Mouse (Mus musculus) cortical plate, adult 2 months (tissue): Measurements from ENCODE around the gene E330021D16Rik.
A peak's percentile ranks its signal among the peaks of the same experiment; 100 is the strongest.

Source experiments
- CTCF ChIP-seq: fragments of 200-500 bp; IDR thresholded peaks from 2 replicates; pipeline ENCODE4 v1.5.1; 2011; ENCODE audit warnings: mild to moderate bottlenecking, control low read depth, low read length; ENCODE audit not compliant: insufficient read depth; ENCODE audit errors: extremely low read depth
- POLR2A ChIP-seq: fragments of 200-500 bp; IDR thresholded peaks from 2 replicates; pipeline ENCODE4 v1.6.1; 2011; ENCODE audit warnings: mild to moderate bottlenecking, low read length, control low read depth; ENCODE audit not compliant: insufficient read depth; ENCODE audit errors: extremely low read depth

DNA sequence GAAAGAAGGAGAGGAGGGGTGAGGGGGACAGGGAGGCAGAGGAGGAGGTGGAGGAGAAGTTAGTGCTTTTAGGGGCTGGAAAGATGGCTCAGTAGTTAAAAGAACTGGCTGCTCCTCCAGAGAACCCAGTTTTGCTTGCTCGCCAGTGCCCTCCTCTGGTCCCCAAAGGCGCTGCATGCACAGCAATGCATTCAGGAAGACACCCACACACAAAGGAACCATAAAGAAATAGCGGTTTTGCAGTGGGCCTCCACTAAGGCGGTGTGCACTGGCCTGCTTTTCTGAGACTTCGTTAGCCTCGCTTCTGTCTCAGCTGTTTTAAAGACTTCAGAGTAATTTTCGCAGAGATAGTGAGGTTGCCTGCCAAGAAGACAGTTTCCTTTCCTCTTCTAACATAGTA is 30.1 kb downstream of the E330021D16Rik start:
- no peak for TF ChIP-seq POLR2A
- TF ChIP-seq CTCF = peak; percentile 62
